Mouse (Mus musculus): ENCODE data around the gene Wiz. TPM values are rescaled to one million over a fixed set of nuclear protein-coding genes. Genes with fewer than 3 reads are reported as not detected.

The Wiz gene
- polyA plus RNA-seq, 1 experiment, result 102 TPM

DNA sequence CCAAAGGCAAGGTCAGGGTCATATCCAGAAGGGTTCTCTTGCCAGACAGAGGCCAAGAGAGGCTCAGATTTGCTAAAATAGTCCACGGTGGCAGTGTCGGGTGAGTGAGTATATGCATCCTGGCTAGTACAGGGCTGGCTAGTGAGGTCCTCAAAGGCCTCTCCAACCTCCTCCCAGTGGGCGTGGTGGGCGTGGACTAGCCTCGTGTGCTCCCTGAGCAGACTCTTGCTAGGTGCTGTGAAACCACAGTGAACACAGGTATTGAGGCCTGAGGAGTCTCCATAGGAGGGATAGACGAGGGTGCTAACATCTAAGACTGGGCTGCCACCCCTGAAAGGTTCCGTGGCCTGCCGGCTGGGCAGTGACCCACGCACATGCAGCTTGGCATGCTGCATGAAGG lies 12.1 kb downstream of the Wiz start:
- no peak for TF ChIP-seq CTCF (IDR thresholded peaks at IDR 0.05; ENCODE audit: borderline replicate concordance, extremely low read depth, insufficient read depth, insufficient read length)
- no peak for TF ChIP-seq POLR2A (IDR thresholded peaks at IDR 0.05; ENCODE audit: borderline replicate concordance, extremely low read depth, insufficient read depth, insufficient read length, poor library complexity, severe bottlenecking)
- no peak for DNase-seq (ENCODE audit: low read depth)

DNA sequence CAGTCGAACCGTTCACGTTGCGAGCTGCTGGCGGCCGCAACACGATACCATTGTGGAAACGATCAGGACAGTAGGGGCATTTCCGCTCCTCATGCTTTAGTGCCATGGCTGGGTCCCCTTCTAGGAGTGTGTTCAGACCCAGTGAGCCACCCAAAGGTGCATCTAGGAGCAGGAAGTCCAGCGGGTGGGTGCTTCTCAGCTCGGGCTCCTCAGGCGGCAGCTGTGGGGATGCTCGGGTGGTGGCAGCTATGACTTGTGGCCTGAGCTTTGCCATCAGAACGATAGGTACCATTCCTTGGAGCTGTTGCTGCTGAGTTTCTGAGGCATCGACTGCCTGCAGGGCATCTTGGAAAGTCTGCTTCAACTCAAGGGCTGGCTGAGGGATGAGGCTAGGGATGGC lies 12.8 kb downstream of the Wiz start:
- no peak for TF ChIP-seq CTCF (IDR thresholded peaks at IDR 0.05; ENCODE audit: borderline replicate concordance, extremely low read depth, insufficient read depth, insufficient read length)
- no peak for TF ChIP-seq POLR2A (IDR thresholded peaks at IDR 0.05; ENCODE audit: borderline replicate concordance, extremely low read depth, insufficient read depth, insufficient read length, poor library complexity, severe bottlenecking)

DNA sequence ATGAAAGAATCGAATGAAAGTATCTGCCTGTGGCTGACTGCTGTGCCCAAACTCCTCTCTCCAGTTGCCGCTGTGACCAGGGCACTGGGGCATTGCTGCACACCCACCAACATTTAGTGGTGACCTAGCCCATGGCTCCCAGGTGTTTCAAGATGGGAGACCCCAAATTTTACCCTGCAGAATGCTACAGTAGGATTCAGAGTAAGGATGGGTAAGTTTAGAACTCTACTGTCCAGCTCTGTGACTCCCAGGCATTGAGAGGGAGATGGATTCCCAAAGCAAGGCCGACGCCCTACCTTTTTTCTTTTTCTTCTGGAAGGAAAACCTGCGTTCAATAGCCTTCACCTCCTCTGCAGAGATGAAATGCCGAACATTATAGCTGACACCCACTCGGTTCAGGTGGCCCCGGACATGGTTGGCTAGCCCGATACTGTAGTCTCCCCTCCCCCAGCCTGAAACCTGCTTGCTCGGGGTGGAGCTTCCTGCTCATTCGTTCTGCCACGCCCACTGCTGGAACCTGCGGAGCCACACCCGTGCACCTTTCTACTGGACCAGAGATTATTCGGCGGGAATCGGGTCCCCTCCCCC lies 20.2 kb downstream of the Wiz start:
- no peak for TF ChIP-seq CTCF (IDR thresholded peaks at IDR 0.05; ENCODE audit: borderline replicate concordance, extremely low read depth, insufficient read depth, insufficient read length)
- TF ChIP-seq POLR2A (IDR thresholded peaks at IDR 0.05; ENCODE audit: borderline replicate concordance, extremely low read depth, insufficient read depth, insufficient read length, poor library complexity, severe bottlenecking), result no peak
- no peak for DNase-seq (ENCODE audit: low read depth)

More for the DNA sequence above, 12.8 kb downstream of the Wiz start:
- no peak for DNase-seq (ENCODE audit: low read depth)

DNA sequence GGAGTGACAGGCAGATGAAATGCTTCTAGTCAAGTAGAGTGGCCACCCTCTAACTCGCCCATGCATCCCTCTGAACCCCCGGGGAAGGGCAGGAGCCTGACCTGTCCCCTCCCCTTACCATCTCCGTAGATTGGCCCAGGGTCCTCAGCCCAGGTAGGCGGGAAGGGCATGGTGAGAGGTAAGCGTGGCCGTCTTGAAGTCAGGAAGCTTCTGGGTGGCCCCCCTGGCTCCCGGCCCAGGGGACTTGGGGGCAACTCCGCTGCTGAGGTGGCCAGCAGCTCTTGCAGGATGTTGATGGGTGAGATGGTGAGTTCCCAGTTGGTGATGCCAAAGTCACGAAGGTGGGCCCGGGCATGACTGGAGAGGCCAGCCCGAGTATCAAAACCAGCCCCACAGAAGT lies 21.5 kb downstream of the Wiz start:
- TF ChIP-seq POLR2A (IDR thresholded peaks at IDR 0.05; ENCODE audit: borderline replicate concordance, extremely low read depth, insufficient read depth, insufficient read length, poor library complexity, severe bottlenecking), result no peak
- DNase-seq (ENCODE audit: low read depth), result no peak

DNA sequence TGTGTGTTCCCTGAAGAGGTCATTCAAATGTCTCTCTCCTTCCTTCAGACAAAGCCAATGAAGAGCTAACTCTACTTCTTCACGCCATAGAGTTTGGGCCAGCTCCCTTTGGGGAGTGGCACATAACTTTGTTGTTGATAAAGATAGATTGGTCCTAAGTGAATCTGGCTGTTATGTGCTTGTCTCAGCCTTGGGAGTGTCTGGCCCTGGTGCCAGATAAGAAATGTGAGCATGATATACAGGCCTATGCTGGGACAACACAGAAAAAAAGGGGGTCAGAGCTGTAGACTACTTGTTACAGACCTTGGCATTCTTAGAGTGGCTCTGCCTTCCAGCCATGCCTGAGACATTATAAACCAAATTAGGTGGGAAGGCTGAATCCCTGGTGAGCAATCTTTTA lies 23.9 kb downstream of the Wiz start:
- no peak for DNase-seq (ENCODE audit: low read depth)
- no peak for TF ChIP-seq POLR2A (IDR thresholded peaks at IDR 0.05; ENCODE audit: borderline replicate concordance, extremely low read depth, insufficient read depth, insufficient read length, poor library complexity, severe bottlenecking)
- TF ChIP-seq CTCF (IDR thresholded peaks at IDR 0.05; ENCODE audit: borderline replicate concordance, extremely low read depth, insufficient read depth, insufficient read length), result no peak

DNA sequence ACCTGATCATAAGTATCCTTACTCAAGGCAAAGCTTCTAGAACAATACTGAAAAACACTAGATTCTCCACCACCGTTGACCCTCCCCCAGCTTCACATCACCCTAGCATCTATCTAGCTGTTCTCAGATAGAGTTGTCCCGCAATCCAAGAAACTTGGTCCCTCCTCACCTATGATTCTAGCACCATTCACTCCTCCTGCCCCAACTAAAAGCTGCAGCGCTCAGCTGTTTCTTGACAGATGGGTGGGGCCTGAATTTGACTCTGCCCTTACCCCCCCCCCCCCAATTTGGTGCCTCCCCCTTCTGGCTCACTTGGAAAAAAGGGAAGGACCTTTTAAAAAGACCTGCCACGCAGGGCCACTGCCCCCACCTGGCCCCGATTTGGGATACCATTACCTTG lies 24.4 kb downstream of the Wiz start:
- TF ChIP-seq POLR2A (IDR thresholded peaks at IDR 0.05; ENCODE audit: borderline replicate concordance, extremely low read depth, insufficient read depth, insufficient read length, poor library complexity, severe bottlenecking), result no peak
- no peak for TF ChIP-seq CTCF (IDR thresholded peaks at IDR 0.05; ENCODE audit: borderline replicate concordance, extremely low read depth, insufficient read depth, insufficient read length)
- no peak for DNase-seq (ENCODE audit: low read depth)

DNA sequence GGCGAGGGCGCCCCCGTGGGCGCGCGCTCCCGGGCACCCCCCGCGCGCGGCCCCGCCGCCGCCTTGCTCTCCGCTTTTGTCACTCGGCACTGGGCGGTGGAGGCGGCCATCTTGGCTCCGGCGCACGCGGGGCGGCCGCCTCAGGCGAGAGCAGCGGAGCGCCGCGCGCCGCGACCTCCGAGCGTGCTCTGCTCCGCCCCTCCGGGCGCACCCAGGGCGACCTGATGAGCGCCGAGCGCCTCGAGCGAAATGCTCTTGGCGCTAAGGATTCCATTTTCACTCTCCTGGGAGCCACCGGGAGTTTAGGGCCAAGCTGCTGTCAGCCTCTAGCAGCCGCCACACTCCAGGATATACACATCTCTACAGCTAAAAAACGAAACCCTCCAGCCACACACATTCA lies 24.9 kb downstream of the Wiz start:
- DNase-seq (ENCODE audit: low read depth), result peak; percentile 97

DNA sequence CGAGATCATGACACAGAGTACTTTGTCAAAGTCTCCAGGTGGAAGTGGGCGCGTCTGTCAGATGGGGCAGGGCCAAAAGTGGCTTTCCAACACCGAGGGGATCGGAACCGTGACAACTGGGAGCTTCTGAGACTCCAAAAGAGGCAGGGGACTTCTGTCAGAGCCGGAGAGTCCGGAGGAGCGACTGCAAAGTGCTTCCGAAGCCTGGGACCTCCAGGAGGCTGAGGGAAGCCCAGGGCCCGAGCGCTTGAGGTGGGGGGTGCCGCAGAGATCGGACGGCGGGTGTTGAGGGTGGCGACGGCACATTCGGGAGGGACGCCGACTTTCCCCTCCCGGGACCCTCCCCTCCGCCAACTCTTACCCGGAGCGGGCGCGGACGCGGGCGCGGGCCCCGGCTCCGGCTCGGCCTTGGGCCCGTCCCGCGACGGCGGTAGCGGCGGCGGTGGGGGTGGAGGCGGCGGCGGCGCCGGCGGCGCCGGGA lies 25.4 kb downstream of the Wiz start:
- DNase-seq (ENCODE audit: low read depth), result peak; percentile 26
- TF ChIP-seq POLR2A (IDR thresholded peaks at IDR 0.05; ENCODE audit: borderline replicate concordance, extremely low read depth, insufficient read depth, insufficient read length, poor library complexity, severe bottlenecking), result no peak
- TF ChIP-seq CTCF (IDR thresholded peaks at IDR 0.05; ENCODE audit: borderline replicate concordance, extremely low read depth, insufficient read depth, insufficient read length), result no peak

More for the DNA sequence above, 24.9 kb downstream of the Wiz start:
- TF ChIP-seq CTCF (IDR thresholded peaks at IDR 0.05; ENCODE audit: borderline replicate concordance, extremely low read depth, insufficient read depth, insufficient read length) (no peak), POLR2A (IDR thresholded peaks at IDR 0.05; ENCODE audit: borderline replicate concordance, extremely low read depth, insufficient read depth, insufficient read length, poor library complexity, severe bottlenecking) (peak; percentile 82)

DNA sequence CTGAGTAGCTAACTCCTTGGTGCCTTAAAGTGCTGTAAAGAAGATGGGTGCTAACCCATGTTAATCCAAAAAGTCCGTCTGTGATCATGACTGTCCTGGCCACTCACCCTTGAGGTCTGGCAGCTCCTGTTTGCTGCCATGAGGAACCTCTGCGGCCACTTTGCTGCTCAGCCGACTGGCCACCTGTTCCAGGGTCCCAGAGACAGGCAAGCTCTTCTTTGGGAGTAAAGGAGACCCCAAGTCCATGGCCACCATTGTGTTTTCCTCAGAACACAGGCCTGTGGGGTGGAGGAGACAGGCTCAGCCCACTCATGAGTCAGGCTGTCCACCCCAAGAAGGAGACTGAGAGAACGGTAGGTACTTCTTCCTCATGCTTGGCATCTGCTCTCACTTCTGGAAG lies 26.6 kb downstream of the Wiz start:
- TF ChIP-seq CTCF (IDR thresholded peaks at IDR 0.05; ENCODE audit: borderline replicate concordance, extremely low read depth, insufficient read depth, insufficient read length) (no peak), POLR2A (IDR thresholded peaks at IDR 0.05; ENCODE audit: borderline replicate concordance, extremely low read depth, insufficient read depth, insufficient read length, poor library complexity, severe bottlenecking) (no peak)
- DNase-seq (ENCODE audit: low read depth), result no peak

DNA sequence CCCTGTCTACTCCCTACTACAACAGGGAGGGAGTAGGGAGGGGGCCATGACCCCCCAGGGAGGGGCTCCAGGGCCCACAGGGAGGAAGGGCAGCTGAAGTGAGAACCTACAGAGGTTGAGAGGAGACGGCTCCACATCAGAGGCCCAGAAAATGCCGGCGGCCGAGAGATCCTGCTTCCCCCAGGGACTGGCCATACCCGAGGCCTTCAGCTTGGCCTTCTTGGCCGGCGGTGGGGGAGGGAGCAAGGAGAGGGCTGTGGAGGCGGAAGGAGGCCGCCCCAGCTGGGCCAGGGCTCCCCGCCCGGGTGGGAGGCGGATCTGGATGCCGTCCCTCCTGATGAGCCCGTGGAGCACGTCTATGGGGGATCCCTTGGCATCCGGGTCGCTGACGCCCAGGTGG lies 29.3 kb downstream of the Wiz start:
- DNase-seq (ENCODE audit: low read depth), result no peak
- TF ChIP-seq CTCF (IDR thresholded peaks at IDR 0.05; ENCODE audit: borderline replicate concordance, extremely low read depth, insufficient read depth, insufficient read length) (no peak), POLR2A (IDR thresholded peaks at IDR 0.05; ENCODE audit: borderline replicate concordance, extremely low read depth, insufficient read depth, insufficient read length, poor library complexity, severe bottlenecking) (no peak)

DNA sequence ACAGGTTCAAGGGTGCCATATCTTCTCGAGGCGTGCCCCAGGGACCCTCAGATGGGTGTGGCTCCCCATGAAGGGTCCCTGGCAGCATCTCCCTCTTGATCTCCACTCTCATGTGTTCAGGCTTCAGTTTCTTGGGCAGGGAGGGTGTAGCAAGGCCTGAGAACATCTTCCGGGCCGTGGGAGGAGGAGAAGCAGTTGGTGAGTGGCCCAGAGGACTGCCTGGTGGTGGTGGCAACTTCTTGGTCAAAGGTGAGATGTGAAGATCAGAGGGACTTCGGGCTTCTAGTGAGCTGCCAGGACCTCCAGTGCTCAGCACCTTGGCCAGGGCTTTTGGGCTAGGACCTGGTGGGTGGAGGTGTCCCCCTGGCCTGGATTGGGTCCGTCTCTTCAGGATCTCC lies 30.3 kb downstream of the Wiz start:
- TF ChIP-seq CTCF (IDR thresholded peaks at IDR 0.05; ENCODE audit: borderline replicate concordance, extremely low read depth, insufficient read depth, insufficient read length) (no peak), POLR2A (IDR thresholded peaks at IDR 0.05; ENCODE audit: borderline replicate concordance, extremely low read depth, insufficient read depth, insufficient read length, poor library complexity, severe bottlenecking) (no peak)
- no peak for DNase-seq (ENCODE audit: low read depth)

DNA sequence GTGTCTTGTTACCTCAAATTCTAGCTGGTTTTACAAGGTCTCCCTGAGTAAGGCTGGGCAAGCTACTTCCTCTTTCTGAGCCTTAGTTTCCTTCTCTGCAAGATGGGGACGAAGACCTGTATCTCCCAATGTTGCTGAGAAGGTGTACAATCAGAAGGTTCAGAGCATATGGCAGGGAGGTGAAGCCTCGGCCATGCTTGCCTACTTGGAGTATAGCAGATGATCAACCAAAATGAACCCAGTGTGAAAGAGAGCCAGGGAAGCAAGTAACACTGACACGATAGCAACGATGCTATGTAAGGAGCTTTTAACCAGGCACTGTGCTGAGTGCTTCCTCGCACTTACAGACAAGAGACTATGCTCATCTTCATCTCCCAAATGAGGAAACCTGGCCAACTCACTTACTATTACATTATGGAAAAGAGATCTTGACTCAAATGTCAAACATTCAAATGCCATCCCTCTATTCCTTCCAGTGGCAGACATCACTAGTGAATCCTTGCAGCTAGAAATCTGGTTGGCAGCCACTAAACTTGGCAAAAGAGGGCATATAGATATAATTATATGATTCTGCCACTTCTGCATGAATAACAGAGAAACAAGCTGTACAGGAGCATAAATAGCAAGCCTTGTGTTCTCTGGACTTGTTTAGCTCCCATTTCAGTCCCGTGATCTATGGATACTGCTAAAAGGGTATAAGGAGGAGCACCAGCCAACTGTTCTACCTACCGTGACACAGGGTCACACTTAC lies 30.9 kb downstream of the Wiz start:
- no peak for DNase-seq (ENCODE audit: low read depth)
- TF ChIP-seq CTCF (IDR thresholded peaks at IDR 0.05; ENCODE audit: borderline replicate concordance, extremely low read depth, insufficient read depth, insufficient read length) (no peak), POLR2A (IDR thresholded peaks at IDR 0.05; ENCODE audit: borderline replicate concordance, extremely low read depth, insufficient read depth, insufficient read length, poor library complexity, severe bottlenecking) (no peak)
